Mouse (Mus musculus) left cerebral cortex, postnatal 36 days (tissue): ENCODE data around the gene Tmie. TPM values are rescaled to one million over a fixed set of nuclear protein-coding genes. Genes with fewer than 3 reads are reported as not detected.
A peak's percentile ranks its signal among the peaks of the same experiment; 100 is the strongest.

Source experiments
- DNase-seq, 2 experiments: peaks; one replicate each; pipeline ENCODE4 v3.0.0; 2021 to 2022; ENCODE audit warnings: low spot score in 2 of 2, mixed read lengths in 1 of 2
- intact Hi-C: fragments of 180-260 bp; cut with DNase I; formaldehyde crosslinking; loops from one replicate; pipeline ENCODE4 v1.15.1; 2025
- total RNA-seq, 2 experiments: library from RNA; stranded (reverse); gene quantifications; 2 replicates each; pipeline ENCODE4 v1.2.3; 2021

The Tmie gene
- total RNA-seq: 1 to 10 TPM; 2.8 to 3.7 TPM

DNA sequence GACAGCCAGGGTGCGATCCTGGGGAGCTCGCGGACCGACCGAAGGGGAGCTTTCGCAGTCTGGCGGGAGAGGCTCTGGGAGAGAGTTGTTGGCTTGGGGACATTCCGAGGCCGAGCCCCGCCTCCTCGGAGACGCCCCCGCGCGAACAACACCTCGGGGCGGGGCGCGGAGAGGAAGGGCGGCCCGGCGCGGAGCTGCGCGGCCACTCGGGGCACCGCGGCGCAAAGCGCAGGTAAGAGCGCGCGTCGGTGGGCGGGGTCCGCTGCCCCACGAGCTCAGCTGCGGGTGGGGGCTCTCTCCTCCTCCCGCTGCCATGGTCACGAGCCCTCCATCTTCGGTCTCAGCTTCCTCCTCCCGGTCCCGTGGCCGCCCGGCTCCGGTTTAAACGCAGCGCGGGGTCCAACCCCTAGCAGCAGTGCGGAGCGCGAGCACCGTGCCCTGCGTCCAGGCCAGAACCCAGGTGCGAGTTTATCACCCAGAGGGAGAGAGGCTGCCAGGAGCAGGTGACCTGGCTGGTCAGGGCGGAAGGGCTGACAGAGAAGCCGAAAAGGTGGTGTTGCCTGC is at the start of gene Tmie:
TSS of gene Tmie (minus strand) at position 116 of the 564 bp plus-strand sequence.
- DNase-seq: peak in 1 of 2 experiments; percentile 22

DNA sequence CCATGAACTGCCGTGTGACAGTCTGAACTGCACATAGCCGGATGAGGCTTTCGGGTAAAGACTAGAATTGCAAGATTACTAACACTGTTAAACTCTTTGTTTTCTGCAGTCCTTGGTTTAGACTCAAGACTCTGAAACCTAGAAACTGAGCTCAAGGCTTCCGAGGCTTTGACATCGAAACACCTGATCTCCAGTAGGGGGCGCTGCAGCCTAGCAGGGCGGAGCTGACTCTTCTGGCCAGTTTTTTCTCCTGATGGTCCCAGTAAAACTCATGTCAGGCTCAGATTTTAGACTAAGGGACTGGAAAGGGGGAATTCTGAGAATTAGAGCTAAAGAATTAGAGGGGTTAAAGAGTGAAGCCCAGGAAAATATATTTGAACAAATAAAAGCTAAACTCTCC is 42.8 kb upstream of the Tmie start:
- intact Hi-C loops: loop anchor here (5.0 kb wide), 1 partner anchor 150 kb away; no protein-coding TSS in a partner anchor

More for the DNA sequence above, at the start of gene Tmie:
- intact Hi-C loops: no loop called here

DNA sequence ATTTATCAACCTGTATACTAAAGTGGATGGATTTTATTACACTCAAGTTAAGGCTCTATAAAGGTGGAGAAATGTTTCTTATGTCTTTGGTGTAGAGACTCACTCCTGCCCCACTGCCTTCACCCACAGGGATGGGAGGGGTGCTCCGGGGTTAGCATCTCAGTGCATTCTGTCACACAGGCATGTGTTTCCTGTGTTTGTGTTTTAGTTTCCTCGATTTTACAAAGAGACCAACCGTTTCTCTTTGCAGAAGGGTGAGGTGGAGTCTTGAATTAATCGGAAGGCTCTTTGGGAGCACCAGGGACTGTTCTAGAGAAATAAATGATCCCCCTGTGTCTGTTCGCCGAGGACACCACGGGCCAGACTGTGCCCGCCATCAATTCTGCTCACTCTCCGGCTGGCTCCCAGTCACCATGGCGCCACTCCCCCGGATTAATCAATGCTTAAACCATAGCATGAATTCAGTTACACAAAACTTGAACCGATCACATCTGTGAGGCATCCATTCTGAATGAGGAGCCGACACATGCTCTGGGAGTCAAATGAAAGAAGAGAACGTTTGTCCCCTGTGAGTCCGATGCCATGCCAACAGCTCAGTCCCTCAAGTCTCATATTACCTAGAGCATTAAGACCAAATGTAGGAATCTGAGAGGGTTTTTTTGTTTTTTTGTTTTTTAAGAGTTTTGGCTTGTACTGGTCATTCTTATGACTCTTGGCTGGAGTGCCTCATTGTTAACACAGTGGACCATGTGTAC is 40.9 kb upstream of the Tmie start:
- DNase-seq: no peak
- intact Hi-C loops: loop anchor here (5.0 kb wide), 1 partner anchor 151 kb away; no protein-coding TSS in a partner anchor

More for the DNA sequence above, 42.8 kb upstream of the Tmie start:
- peak; percentile 47 to 49 for DNase-seq

DNA sequence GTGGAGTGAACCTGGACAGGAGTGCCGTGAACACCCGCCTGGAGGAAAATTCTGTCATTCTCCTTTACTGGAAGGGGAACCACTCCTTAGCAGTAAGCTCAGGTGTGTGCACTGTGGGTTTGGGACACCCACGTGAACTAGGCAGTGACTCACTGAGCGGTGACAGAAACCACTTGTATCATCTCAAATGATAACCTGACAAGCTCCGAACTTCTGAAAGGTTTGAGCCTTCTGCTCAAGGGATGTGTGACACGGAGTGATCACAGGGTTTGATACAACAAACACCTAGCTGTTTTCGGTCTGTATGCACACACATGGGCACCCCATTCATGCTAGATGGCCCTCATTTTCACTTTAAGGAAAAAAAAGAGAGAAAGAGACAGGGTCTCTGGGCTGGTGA is 36.9 kb upstream of the Tmie start, which contains the start of gene Fam240a:
TSS of gene Fam240a (minus strand) at position 76 of the 400 bp plus-strand sequence.
- intact Hi-C loops: no loop called here

DNA sequence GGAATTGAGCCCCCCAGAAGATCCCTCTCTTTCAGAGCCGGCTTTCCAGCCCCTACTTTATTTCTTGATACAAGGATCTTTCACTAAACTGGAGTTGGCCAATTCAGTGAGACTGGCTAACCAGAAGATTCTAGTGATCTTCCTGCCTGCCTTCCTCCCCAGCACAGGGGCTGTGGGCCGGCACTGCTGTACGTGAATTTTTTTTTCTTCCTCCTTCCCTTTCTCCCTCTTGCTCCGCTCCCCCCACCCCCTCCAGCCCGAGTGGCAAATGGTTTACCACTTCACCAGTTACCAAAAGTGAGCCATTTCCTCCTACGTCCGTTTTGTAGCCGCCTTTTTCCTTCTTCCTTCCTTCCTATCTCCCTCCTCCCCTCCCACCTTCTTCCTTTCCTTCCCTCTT is 35.6 kb upstream of the Tmie start:
- DNase-seq: no peak
- intact Hi-C loops: no loop called here

More for the DNA sequence above, 36.9 kb upstream of the Tmie start, which contains the start of gene Fam240a:
- no peak for DNase-seq

DNA sequence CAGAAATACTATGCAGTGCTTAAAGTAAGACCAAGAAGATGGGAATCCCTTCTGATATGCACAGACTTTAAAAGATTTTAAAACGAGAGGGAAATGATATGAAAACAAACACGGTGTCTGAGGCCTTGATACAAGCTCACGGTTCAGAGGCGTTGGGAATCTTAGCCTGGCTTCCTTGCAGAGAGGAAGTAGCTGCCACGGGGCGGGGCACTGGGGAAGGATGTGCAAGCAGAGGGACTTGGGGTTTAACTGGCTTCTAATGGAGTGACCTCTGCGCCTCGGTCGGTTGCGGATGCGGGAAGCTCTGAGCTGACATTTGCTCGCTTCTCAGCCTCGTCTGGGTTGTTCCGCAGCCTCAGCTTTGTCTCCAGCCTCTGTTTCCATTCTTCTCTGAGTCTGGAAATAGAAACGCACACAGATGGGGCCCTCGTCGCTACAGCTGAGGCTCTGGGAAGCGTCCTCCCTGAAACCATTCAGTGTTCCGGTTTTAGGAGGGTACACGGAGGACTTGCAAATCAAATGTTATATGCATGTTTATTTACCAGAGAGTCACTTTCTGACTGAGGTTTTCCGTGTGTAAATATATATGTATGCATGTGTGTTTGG is 34.8 kb upstream of the Tmie start:
- intact Hi-C loops: no loop called here

DNA sequence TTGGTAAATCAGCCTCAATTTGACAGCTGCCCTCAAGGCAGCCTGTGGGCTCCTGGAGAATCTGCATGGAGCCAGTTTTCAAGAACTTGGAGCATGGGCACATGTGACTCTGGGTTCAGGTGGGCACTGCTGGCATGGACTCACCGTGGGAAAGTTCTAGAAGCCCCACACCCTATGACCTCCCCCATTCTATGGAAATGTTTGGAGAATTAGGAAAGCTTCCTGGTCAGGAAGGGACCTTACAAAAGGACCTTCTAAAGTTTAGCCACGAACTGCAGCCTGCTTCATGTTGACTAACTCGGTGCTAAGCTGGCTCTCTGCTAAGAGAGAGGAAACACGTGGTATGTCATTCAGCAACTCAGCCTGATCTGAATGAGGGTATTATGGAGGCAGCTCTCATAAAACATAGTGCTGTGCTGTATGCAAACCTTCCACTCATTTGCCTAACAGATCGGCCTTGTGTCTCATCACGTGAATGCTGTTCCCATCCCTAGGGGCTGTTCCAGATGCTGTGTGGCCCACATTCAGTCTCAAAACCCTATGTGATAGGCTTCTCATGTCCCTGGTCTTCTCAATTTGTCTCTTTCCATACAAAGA is 29.6 kb upstream of the Tmie start:
- intact Hi-C loops: no loop called here

More for the DNA sequence above, 34.8 kb upstream of the Tmie start:
- no peak for DNase-seq

DNA sequence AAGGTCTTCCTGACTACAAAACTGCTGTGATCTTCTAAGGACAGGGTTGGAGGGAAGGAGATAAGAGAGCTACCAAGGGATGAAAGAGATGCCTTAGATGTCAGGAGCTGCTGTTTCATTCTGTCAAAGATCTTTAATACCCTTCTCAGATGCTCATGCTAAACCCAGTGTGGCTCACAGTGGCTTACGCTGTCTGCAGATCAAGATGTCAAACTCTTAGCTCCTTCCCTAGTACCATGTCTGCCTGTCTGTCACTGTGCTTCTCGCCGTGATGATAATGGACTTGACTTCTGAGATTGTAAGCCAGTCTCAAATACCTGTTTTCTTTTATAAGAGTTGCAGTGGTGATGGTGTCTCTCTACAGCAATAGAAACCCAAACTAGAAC is 28.7 kb upstream of the Tmie start:
- no peak for DNase-seq
- intact Hi-C loops: no loop called here

More for the DNA sequence above, 29.6 kb upstream of the Tmie start:
- DNase-seq: no peak

DNA sequence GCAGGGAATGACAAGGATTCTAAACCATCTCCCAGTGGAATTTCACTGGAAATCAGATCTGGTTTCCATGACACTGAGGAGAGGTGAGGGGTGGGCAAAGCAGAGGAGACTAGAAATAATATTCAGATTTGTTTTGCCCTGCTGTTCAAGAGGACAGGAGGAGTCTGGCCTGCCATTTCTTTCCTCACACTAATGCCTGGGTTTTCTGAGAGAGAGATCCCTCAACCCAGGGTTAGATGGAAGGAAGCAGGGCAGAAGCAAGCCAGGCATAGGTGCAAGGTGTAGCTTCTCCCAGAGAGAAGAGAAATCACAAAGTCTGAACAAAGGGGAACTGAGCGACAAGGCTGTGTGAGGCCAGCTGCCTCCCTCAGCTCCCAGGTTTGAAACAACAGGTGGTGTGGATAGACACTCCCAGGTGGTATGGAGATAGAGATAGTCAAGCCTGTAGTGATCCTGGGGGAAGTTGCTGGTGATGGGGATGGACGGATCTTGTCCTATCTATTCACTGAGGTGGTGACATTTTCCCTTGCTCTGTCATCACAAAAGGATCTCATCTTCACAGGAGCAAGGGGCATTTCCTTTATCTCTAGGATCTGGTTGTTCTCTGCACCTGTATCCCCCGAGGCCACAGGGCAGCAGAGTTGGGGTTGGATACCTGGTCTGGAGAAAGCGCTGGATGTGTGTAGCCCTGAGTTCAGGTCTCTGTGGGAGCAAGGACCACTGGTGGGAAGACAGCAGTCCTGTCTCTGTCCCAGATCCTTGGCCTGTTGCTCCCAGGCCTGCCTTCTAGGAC is 28.1 kb upstream of the Tmie start:
- intact Hi-C loops: no loop called here
- DNase-seq: no peak

DNA sequence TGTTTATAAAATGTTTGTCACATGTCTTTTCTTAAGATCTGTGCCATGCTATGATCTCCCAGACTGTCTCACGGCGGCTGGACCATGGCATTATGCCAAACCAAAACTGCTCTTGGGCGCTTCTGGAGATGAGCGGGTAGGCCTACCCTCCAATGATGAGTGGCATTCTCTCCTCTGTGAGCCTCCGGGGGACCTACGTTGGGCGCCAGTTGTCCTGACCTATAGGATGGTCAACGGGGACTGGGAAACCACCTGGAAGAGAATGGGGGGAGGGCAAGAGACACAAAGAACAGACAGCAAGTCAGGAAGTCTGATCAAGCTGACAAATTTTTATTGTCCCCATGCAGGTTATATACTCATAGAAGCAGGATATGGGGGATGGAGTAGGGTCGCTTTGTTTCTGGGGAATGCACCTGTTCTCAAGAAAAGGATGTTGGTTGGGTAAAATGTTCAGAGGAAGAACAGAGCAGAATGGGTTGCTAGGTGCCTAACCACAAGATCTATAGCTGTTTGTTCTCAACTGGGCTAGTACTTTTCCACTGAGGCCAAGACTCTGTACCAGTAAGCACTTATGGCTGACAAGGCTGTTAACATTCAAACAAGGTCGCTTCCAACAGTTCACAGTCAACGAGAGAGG is 27.4 kb upstream of the Tmie start:
- no peak for DNase-seq
- intact Hi-C loops: no loop called here

DNA sequence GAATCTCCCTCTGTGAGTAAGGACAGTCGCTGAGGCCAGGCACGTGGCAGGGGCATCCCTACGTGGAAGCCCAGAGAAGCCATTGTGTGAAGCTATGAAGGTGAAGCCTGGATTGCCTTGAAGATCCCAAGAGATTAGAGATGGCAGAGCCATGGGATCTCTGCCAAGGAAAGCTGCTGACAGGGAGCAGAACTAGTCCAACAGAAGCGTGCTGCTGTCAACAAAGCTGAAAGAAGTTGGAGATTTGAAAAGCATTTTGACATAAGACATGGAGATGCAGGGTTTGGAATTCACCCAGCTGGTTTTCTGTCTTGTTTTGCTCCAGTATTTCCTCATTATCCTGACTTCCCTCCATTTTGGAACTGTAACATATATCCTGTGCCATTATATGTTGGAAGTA is 22.4 kb upstream of the Tmie start:
- intact Hi-C loops: no loop called here
- no peak for DNase-seq

DNA sequence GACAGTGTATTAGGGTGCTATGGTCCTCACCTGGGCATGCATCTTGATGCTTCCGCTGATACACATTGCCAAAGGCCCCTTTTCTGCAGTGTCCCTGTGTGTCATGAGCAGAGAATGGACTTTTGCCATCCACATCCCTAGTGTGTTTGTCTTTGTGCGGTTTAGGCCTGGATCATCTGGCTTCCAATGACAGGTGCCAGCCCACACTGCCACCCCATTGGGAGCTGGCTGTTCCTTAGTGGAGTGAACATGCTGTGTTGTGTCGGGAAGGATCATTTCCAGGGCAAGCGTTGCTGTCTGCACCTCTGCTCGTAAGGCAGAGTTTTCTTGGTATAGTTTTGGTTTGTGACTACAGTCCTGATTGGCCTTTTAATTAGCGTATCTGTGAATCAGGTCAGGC is 21.3 kb upstream of the Tmie start:
- intact Hi-C loops: no loop called here
- DNase-seq: no peak

DNA sequence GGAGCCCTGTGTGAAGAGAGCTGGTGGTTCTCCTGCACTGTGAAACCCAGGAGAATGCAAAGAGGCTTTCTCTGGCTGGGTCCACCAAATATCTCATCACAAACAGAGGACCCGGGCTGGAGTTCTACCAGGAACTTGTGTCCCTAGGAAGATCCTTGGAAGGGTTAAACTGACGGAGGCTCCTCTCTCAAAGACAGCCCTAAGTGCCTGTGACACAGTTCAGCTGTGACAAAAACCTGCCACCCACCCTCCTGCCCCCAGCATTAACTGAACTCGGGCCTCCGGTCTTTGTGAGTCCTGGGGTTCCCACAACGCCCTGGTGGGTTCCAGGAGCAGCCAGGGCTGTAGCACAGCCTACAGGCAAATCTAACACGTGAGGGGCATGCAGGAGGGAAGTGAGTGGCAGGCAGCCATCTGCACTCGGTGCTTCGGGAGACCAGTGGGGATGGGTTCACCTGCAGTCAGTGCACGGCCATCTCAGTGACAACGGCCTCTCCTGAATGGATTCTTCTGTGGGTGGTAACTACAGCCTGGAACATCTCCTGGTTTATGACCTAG is 19.6 kb upstream of the Tmie start:
- intact Hi-C loops: no loop called here
- no peak for DNase-seq

DNA sequence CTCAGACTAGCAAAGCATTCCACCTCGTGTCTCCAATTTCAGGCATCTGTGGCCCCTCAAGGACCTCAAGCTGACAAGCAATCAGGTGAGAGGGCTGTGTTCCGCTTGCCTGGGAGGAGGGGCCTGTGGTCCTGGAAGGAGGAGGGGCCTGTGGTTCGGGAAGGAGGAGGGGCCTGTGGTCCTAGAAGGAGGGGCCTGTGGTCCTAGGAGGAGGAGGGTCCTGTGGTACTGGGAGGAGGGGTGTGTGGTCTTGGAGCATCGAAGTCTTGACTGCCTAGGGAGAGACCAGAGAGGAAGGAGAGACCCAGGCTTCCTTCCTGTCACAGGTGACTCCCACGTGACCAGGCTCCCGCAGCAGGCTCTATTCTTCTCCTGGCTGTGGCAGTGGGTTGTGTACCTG is 16.7 kb upstream of the Tmie start:
- intact Hi-C loops: no loop called here
- DNase-seq: no peak

DNA sequence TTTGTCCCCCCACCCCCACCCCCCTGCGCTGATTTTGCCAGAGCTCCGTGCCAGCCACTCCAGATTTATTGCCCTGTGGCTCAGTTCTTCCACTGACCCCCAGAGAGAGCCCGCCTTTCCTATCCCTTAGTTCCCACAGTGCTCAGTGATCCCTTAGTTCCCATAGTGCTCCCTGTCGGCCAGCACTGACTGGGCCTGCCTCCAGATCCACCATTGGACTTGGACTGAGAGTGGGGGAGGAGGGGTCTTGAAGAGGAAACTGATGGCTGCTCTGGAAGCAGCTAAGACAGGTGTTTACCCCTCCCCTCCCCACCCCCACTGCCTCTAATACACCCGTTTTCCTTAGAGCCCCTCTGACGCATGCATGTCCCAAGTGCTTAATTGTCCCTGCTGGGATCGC is 16.1 kb upstream of the Tmie start:
- intact Hi-C loops: no loop called here
- DNase-seq: no peak

DNA sequence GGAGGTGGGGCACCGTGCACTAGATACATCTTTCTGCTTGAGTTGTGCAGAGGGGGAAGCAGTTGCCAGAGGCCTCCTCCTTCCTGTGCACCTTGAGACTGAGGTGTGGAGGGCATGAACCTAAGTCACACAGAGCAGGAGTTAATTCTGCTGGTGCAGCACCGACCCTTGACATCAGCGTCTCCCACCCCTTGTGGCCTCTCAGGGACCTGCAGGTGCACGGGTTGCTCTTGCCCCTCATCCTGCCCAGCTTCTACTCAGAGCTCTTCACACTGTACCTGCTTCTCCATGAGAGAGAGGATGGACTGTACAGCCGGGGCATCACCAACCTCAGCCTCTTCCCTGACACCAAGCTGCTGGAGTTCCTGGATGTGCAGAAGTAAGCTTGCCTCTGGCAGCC is 15.6 kb upstream of the Tmie start:
- DNase-seq: no peak
- intact Hi-C loops: no loop called here

DNA sequence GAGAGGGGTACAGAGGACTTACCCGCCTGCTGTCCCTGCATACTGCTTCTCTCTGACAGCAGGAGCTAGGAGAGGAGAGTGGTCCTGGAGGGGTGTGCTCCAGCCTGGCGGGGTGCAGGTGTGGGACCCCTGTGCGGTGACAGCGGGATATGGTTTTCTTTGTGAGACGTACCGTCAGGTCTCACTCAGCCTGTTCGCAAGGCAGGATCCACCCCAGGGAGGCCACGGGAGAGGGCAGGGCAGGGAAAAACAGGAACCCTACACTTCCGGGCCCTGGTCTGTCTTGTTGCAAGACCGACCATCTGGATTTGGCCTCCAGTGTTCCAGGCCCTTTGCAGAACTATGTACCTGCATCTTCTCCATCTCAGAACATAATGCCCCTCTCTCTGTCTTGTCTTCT is 13.5 kb upstream of the Tmie start:
- no peak for DNase-seq
- intact Hi-C loops: no loop called here

DNA sequence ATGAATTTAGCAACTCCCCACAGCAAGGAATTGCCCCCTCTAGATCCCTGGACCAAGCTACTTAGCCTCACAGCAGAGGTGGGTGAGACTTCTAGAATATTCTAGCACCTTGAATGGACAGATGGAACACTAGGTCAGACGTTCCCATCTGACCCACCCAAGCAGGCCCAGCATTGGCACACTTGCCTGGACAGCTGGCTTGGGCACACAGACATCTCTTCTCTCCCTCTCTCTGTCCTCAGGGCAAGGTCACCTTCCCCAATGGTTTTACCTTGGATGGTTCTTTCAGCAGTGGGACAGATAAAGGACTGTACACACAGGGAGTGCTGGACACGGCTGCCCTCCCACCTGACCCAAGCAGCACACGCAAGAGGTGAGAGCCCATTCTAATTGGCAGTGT is 12.6 kb upstream of the Tmie start:
- no peak for DNase-seq
- intact Hi-C loops: no loop called here
